Mouse (Mus musculus) T-helper 17 cell (primary cell): ENCODE measurements at regions not wholly inside any gene's neighbourhood (a gene's known extent, or its start where the extent isn't known, plus 50 kb on each side); places are given as distances from the start of the nearest gene placed in this dataset.
"Not testable (repeated sequence)": the region's sequence is repeated elsewhere in the genome, so short reads cannot be mapped to it uniquely, and the experiment has no call there.

Experiments used
- in situ Hi-C, 2 experiments: fragments of 300-600 bp; cut with MboI, MseI; formaldehyde crosslinking; loops; 1 replicate in 1 of 2; 2 replicates in 1 of 2; pipeline ENCODE4 v1.15.1; 2025; ENCODE audit warnings: high pct_unique_total_duplicates in 2 of 2

DNA sequence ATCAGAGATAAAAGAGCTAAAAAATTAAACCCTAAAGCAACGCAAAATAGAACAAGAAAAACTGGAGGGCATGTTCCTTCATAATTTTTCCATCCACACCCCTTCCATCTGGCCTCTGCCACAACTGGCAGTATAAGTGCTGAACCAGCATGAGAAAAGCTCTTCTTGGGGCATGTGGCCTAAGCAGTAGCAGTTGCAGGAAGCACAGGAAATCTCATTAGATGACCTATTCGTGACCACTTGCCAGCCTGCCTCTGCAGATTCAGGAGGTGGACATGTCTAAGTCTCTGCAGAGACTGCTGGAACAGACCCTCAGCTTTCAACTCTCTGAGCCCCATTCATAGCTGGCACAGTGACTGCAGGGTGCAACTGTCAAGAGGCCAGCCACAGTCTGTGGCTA is 116.5 kb upstream of the Teddm2 start:
- in situ Hi-C loops, result no loop called here

DNA sequence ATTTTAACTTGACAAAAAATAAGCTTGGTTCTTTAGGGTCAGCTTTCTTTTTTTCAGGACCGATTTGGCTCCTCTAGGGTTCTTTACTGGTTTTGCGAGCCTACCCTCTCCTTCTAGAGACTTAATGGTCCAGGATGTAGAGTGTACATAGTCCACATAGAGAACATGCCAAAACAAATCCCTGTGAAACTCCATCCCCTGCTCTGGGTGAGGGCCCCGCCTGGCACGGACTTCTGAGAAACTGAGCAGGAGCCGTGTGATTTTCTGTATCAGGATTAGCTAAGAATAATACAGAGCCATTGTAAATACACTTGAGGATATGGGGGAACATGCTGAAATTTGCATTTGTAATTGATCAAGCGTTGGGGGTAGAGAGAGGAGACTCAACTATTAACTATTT is 118.2 kb upstream of the Teddm2 start:
- in situ Hi-C loops, result no loop called here

DNA sequence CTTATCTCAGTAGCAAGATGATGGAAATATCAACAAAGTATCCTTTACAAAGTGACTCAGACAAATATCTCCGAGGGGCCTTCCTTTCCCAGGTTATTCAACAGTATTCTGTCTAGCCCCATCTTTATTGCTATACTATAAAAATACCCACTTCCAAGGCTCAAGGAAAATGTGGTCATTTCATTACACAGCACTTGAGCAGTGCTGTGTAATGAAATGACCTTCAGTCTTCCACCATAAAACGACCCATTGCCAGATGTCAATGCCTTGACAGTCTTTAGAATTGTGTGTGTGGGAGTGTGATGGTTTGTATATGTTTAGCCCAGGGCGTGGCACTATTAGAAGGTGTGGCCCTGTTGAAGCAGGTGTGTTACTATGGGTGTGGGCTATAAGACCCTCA is 124.3 kb upstream of the Teddm2 start:
- in situ Hi-C loops, result no loop called here

DNA sequence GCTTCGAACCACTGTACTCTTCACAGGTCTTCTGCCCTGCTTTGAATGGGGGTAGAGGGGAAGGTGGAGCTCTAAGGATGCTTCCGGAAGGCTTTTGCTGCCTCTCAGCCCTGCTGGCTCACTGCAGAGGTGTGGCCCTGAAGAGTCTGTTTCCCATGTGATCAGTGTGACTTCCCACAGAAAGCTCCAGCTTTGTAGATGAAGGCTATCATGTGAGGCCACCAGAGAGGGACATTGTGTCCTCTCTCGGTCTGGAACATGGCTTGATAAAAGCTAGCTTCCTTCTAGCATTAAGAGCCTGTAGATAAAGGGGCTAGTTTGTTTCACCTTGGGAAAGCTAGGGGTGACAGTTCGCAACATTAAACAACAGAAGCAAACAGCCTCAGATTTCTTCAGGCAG is 127.3 kb upstream of the Teddm2 start:
- in situ Hi-C loops, result no loop called here

DNA sequence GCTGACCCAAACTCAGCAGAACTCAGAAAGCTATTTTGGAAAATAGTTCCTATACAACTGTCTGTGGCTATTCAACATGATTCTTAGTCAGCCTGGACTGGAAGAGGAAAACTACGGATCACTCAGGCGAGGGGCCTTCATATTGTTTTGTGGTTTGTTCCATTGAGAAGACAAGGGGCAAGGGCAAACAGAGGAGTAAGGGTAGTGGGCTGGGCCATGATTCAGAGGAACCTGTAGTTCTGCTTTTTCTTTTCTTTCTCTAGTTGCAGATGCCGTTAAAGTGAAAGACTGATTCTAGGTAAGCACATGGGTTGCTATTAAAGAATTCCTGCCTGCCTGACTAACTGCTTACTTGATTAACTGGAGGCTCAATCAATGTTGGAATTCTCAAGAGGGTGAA is 129.8 kb upstream of the Teddm2 start:
- in situ Hi-C loops, result loop anchor here in 1 of 2 experiments (5.0 kb wide), 1 partner anchor 133 kb away; the partner anchor contains the start of gene Glul

DNA sequence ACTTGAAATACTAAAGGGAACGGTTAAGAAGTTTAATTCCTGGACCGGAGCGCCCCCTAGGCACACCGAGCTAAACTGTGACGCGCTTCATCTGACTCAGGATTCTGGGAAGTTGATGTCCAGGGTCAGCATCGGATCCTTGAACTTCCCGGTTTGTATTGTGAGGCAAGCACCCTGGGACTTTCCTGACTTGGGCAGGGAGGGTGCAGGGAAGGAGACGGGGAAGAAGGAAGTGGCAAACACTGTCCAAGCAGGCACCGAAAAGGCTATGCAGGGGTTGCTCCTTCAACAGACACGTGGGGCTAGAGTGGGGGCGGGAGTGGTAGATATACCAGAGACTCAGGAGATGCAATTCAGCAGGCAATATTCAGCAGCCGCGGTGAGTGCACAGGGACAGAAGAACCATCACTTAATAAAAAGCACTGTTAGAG is 132.7 kb upstream of the Teddm2 start:
- in situ Hi-C loops, result loop anchor here in 1 of 2 experiments (5.0 kb wide), 1 partner anchor 135 kb away; the partner anchor contains the start of gene Glul

DNA sequence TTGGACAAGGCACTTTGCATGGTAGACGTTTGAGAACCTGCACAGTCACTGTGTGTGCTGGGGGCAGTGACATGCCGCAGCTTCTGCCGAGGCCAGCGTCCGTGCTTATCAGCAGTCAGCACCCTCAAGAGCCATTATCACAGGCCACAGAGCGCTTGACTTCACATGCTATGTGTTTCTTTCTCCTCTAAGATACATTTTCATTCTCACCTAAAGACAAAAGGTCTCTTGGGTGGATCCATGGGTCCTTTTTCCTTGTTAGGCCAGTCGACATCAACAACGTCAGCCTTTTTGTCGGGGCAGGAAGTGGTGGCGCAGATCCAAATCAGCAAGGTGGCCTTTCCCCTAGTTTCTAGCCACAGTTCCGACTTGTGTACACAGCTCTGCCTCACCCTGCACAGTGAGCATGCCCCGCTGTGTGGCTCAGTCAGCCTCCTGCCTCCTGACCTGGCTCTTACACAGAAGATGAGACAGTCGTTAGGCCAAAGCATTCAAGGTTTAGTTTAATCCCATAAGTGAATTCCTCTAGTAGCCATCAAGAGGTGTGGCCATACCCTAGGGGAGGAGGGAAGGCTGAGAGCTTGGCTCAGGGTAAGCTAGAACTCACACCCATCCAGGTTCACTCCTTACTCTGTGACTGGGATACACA is 134.1 kb upstream of the Teddm2 start:
- in situ Hi-C loops, result loop anchor here in 1 of 2 experiments (5.0 kb wide), 1 partner anchor 137 kb away; the partner anchor contains the start of gene Glul

GRCm38 (mm10) chr1:154036729-154037270 is 136.8 kb upstream of the Teddm2 start:
- in situ Hi-C loops, result no loop called here

DNA sequence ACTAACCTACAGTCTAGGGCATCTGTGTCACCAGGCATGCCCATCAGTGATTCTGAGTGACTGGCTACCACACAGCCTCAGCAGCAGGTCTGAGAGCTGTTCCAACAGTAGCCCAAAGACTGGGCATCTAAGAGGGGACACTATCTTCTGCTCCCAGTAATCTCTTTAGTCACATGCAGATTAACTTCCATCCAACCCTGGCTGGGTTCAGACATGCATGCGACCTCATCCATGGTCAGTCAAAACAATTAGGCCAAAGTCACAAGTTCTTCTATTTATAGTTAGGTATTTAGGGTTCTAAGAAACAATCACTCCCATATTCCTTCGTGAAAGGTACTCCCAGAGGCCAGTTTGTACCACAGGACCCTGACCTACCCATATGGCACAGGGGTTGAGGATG is 138.2 kb upstream of the Teddm2 start:
- in situ Hi-C loops, result no loop called here

- in situ Hi-C loops, result no loop called here
Observed at GRCm38 (mm10) chr1:154040907-154041306, 140.9 kb upstream of the Teddm2 start.

DNA sequence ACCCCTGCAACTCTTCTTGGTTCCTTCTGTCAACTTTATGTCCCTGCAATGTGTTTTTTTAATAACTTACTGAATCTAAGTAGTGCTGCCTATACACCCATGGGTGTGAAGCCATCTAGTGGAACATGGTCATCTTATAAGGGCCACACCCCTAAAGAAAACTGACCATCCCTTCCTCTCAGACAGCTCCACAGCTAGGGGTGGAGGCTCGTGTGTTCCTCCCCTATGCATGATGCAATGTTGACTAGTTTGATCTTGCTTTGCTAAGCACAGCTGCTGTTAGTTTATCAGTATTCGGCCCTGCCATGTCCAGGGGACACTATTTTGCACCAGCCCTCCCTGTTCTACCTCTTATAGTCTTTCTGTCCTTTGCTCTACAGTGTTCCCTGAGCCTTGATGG is 142.9 kb upstream of the Teddm2 start:
- in situ Hi-C loops, result no loop called here

- in situ Hi-C loops, result no loop called here
Observed at GRCm38 (mm10) chr1:154044712-154045111, 144.7 kb upstream of the Teddm2 start.

- in situ Hi-C loops, result no loop called here
Observed at GRCm38 (mm10) chr1:154045951-154046350, 145.9 kb upstream of the Teddm2 start.

GRCm38 (mm10) chr1:154053641-154054040 is 147.3 kb upstream of the Zfp648 start:
- in situ Hi-C loops, result no loop called here

DNA sequence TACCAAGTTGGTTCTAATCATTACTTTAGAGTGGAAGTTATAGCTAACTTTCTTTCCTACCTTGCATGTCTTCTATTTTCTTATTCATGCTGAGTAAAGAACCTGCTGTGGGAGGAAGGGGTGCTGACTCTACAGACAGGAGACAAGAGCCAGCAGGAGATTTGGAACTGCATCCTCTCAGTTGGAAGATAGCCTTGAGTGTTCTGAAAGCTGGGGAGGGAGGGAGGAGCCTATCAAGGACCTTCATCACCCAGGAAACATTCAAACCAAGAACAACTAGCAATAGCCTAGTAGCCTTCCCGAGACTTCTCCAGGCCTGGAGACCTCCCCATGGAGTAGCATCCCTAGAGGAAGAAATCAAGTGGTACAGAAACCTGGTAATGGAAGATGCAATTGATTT is 146.1 kb upstream of the Zfp648 start:
- in situ Hi-C loops, result loop anchor here in 1 of 2 experiments (5.0 kb wide), 1 partner anchor 48 kb away; no protein-coding TSS in a partner anchor

GRCm38 (mm10) chr1:154061397-154061796 is 139.6 kb upstream of the Zfp648 start:
- in situ Hi-C loops, result not testable (repeated sequence)

GRCm38 (mm10) chr1:154061851-154062250 is 139.1 kb upstream of the Zfp648 start:
- in situ Hi-C loops, result no loop called here

- in situ Hi-C loops, result no loop called here
Observed at GRCm38 (mm10) chr1:154062666-154063065, 138.3 kb upstream of the Zfp648 start.

DNA sequence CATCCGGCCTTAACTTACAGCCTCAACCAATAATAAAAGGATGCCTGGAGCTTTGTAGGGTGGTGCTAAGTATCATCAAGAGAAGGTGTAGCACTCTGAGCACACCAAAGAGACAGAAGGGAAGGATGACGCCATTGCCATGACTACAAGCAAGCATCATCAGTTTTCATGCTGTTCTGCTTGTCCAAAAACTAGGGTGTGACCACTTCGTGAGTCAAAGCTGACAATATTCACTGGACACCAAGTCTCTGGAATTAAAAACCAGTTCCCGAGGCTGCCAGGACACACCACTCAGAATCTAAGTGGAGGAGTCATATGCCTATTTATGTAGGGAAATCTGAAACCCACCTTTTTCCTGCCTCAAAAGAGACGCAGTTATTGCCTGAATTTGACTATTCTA is 136.4 kb upstream of the Zfp648 start:
- in situ Hi-C loops, result no loop called here

- in situ Hi-C loops, result no loop called here
Observed at GRCm38 (mm10) chr1:154065336-154066329, 135.4 kb upstream of the Zfp648 start.

DNA sequence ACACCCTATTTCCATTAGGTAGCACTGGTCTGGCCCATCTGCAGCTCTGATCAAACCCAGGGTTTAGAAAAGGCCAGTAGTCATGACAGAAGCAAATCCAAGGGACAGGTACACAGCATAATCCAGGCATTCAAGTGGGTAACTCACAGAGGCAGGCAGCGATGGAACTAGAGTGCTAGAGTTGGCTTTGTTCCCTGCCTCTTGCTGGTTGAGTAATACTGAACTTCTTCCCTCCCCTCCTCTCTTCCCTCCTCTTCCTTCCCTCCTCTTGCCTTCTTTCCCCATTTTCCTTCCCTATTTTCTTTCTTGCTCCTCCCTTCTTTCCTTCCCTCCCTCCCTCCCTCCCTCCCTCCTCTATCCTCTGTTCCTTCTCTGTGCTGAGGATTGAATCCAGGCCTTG is 133.1 kb upstream of the Zfp648 start:
- in situ Hi-C loops, result no loop called here

DNA sequence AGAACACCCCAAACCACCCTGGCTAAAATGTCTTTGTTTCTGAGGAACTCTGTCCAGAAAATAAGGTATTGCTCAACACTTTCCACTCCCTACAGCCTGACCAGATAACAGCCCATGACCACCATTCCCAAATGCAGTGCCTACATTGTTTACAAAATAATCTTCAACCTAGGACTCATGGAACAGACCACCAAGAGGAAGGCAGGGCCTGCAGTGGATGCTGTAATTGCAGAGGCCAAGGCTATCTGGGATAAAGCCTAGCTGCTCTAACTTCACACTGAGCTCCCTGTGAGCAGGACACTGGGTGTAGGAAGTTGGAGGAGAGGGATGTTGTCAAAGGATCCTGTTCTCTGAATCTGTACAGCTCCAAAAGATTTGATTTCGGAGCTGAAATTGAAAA is 126.7 kb upstream of the Zfp648 start:
- in situ Hi-C loops, result no loop called here
